8 mouse cellular contexts compared by ENCODE assay signal in genomic region chr7:31149271-31149670, GRCm38 (mm10). TPM values are rescaled to one million over a fixed set of nuclear protein-coding genes. Genes with fewer than 3 reads are reported as not detected.
A peak's percentile ranks its signal among the peaks of the same experiment; 100 is the strongest.
DNase-seq lines count a peak whose midpoint lies in the region; ATAC-seq and TF ChIP-seq lines count a peak whose summit lies in the region.

No protein-coding gene starts in this region.

- no peak for ATAC-seq in embryonic facial prominence, embryonic 12.5 days (ENCODE audit: insufficient number of reproducible peaks, insufficient read depth, low FRiP score, low TSS enrichment)

- H3K36me3 ChIP-seq in embryonic facial prominence, embryonic 12.5 days, result peaks cover 18% of the 10 kb centered on the region; the same call in 1 of the 2 replicates
- H3K36me3 ChIP-seq in myocyte (ENCODE audit: control insufficient read depth, insufficient read depth), result no peaks in the 10 kb centered on the region

- no peak for TF ChIP-seq CTCF in left cerebral cortex, adult 2 months (IDR thresholded peaks at IDR 0.05)

- peak overlapping the region; percentile 94 for H3K9ac ChIP-seq in embryonic facial prominence, embryonic 12.5 days

- H3K4me3 ChIP-seq in left cerebral cortex, adult 2 months, result peak overlapping the region; percentile 98
- H3K4me3 ChIP-seq in embryonic facial prominence, embryonic 12.5 days, result peak overlapping the region; percentile 82
- peak overlapping the region; percentile 71 for H3K4me3 ChIP-seq in myocyte

- peaks cover 32% of the 10 kb centered on the region for H3K4me1 ChIP-seq in embryonic facial prominence, embryonic 12.5 days

- H3K27me3 ChIP-seq in embryonic facial prominence, embryonic 12.5 days, result no peaks in the 10 kb centered on the region
- H3K27me3 ChIP-seq in myocyte (ENCODE audit: control insufficient read depth, insufficient read depth, insufficient read length), result no peaks in the 10 kb centered on the region

- H3ac ChIP-seq in myocyte (ENCODE audit: control insufficient read depth, insufficient read length), result no peak overlapping the region

- H3K9me3 ChIP-seq in embryonic facial prominence, embryonic 12.5 days, result no peaks in the 10 kb centered on the region

- WGBS in embryonic facial prominence, embryonic 12.5 days, result 37% methylated on average over 9 of the region's 9 CpGs

- peaks cover 54% of the 10 kb centered on the region for H3K79me2 ChIP-seq in myocyte (ENCODE audit: control insufficient read depth, insufficient read depth)

- H3K27ac ChIP-seq in left cerebral cortex, adult 2 months, result peak overlapping the region; percentile 59; the same call in 1 of the 2 replicates
- peak overlapping the region; percentile 95 for H3K27ac ChIP-seq in embryonic facial prominence, embryonic 12.5 days

- DNase-seq in left cerebral cortex, adult 2 months (ENCODE audit: extremely low spot score in 1 of 2, low spot score in 2 of 2), result no peak
- no peak for DNase-seq in left cerebral cortex, postnatal 10 days (ENCODE audit: extremely low spot score in 1 of 2, low spot score in 2 of 2)
- peak; percentile 58 for DNase-seq in induced T-regulatory cell, adult 2 months (ENCODE audit: low read depth)
- DNase-seq in adipocyte (ENCODE audit: low spot score), result no peak
- DNase-seq in right cerebral cortex, adult 18-20 months, result no peak
- no peak for DNase-seq in gastrocnemius, postnatal 25 days

- peak overlapping the region; percentile 81 for H3K4me2 ChIP-seq in embryonic facial prominence, embryonic 12.5 days (replicated peaks)
- H3K4me2 ChIP-seq in myocyte (ENCODE audit: low read depth), result peak overlapping the region; percentile 87

- intact Hi-C loops in left cerebral cortex, adult 2 months (cut with DNase I), result no loop called here
- intact Hi-C loops in left cerebral cortex, postnatal 10 days (cut with DNase I), result no loop called here

- no peak for TF ChIP-seq POLR2A in myocyte (IDR thresholded peaks at IDR 0.05; ENCODE audit: insufficient read length, low read depth)

TF ChIP-seq in myocyte, 11 proteins besides CTCF, POLR2A, EP300 and RAD21:
- TF ChIP-seq E2F4 (IDR thresholded peaks at IDR 0.05; ENCODE audit: insufficient read depth), result no peak
TF ChIP-seq in myocyte: peak in this region for 0.

RNA-seq across cellular contexts. Expression of gene Gramd1a, which starts 6.4 kb away (rescaled TPM):
- total RNA-seq in left cerebral cortex, adult 2 months (2021), result 100 to 1,000 TPM; 107 to 118 TPM
- 100 to 1,000 TPM; 131 to 138 TPM for total RNA-seq in left cerebral cortex, postnatal 10 days (2021)
- 97.4 and 109 TPM in 2 replicates for polyA plus RNA-seq in embryonic facial prominence, embryonic 12.5 days (2016; fragmentation: Nextera tagmentation; extraction: Ambion mirVana)
- 25.5 TPM for polyA plus RNA-seq in myocyte (2012; fragmentation: generic; extraction: Trizol)
- 10 to 100 TPM; 40.5 to 41.2 TPM for total RNA-seq in gastrocnemius, postnatal 25 days (2021)

RNA-seq across cellular contexts. Expression of gene Scn1b, which starts 22.5 kb away (rescaled TPM):
- total RNA-seq in left cerebral cortex, adult 2 months (2021), result 100 to 1,000 TPM; 737 to 759 TPM
- total RNA-seq in left cerebral cortex, postnatal 10 days (2021), result 100 to 1,000 TPM; 176 to 205 TPM
- polyA plus RNA-seq in embryonic facial prominence, embryonic 12.5 days (2016; fragmentation: Nextera tagmentation; extraction: Ambion mirVana), result 4.5 and 5.1 TPM in 2 replicates
- 4.1 TPM for polyA plus RNA-seq in myocyte (2012; fragmentation: generic; extraction: Trizol)
- 100 to 1,000 TPM; 787 to 821 TPM for total RNA-seq in gastrocnemius, postnatal 25 days (2021)

RNA-seq across cellular contexts. Expression of gene Hpn, which starts 34.2 kb away (rescaled TPM):
- total RNA-seq in left cerebral cortex, adult 2 months (2021), result 1 to 10 TPM; 2.5 to 8.3 TPM
- 1 to 10 TPM; 1.2 to 1.9 TPM for total RNA-seq in left cerebral cortex, postnatal 10 days (2021)
- 3.7 and 4.2 TPM in 2 replicates for polyA plus RNA-seq in embryonic facial prominence, embryonic 12.5 days (2016; fragmentation: Nextera tagmentation; extraction: Ambion mirVana)
- polyA plus RNA-seq in myocyte (2012; fragmentation: generic; extraction: Trizol), result not detected
- 10 to 100 TPM; 15.5 to 17.3 TPM for total RNA-seq in gastrocnemius, postnatal 25 days (2021)
